Mouse (Mus musculus) forebrain, embryonic 14.5 days (tissue): ENCODE results near the gene Zfp334. TPM values are rescaled to one million over a fixed set of nuclear protein-coding genes. Genes with fewer than 3 reads are reported as not detected.

Experiments used
- polyA plus RNA-seq: library from polyadenylated mRNA; unstranded; fragments of >200 nt; fragmentation: Nextera tagmentation; extraction: Ambion mirVana; gene quantifications from 2 replicates; pipeline ENCODE4 v1.2.1, GENCODE M21; 2014

The Zfp334 gene
- polyA plus RNA-seq, 1 experiment from 2014 or later, result 13.6 TPM

Other genes starting within 250 kb of the Zfp334 start
- gene Cdh22, start 153.4 kb downstream of the Zfp334 start, polyA plus RNA-seq, result 4.8 and 4.9 TPM in 2 replicates
- 54.7 and 56.4 TPM in 2 replicates for gene Slc35c2, start 100.4 kb downstream of the Zfp334 start, polyA plus RNA-seq
- 95.5 and 101 TPM in 2 replicates for gene Elmo2, start 61.8 kb downstream of the Zfp334 start, polyA plus RNA-seq
- 8.1 and 9.1 TPM in 2 replicates for gene Zfp663, start 19.5 kb downstream of the Zfp334 start, polyA plus RNA-seq
- not detected in 2 replicates for gene Ocstamp, start 12.1 kb upstream of the Zfp334 start, polyA plus RNA-seq
- 5.8 and 8.6 TPM in 2 replicates for gene Slc13a3, start 85.0 kb upstream of the Zfp334 start, polyA plus RNA-seq
- gene Trp53rka, start 105.1 kb upstream of the Zfp334 start, polyA plus RNA-seq, result 37.0 and 45.0 TPM in 2 replicates
- gene Slc2a10, start 115.5 kb upstream of the Zfp334 start, polyA plus RNA-seq, result 1.2 and 1.8 TPM in 2 replicates
- 4.2 and 4.6 TPM in 2 replicates for gene Eya2, start 206.8 kb upstream of the Zfp334 start, polyA plus RNA-seq